Mouse (Mus musculus): ENCODE data around the gene Fzd1. TPM values are rescaled to one million over a fixed set of nuclear protein-coding genes. Genes with fewer than 3 reads are reported as not detected.

Fzd1 gene
- not detected in 2 replicates for polyA plus RNA-seq (2012)

- TF ChIP-seq GATA1 (IDR thresholded peaks at IDR 0.05; ENCODE audit: low read length): no peak
Measured at GRCm38 (mm10) chr5:4757902-4758301, at the start of gene Fzd1. Gene Fzd1 (minus strand): TSS chr5:4758035.

GRCm38 (mm10) chr5:4805228-4805627 lies 47.4 kb upstream of the Fzd1 start:
- TF ChIP-seq GATA1 (IDR thresholded peaks at IDR 0.05; ENCODE audit: low read length): no peak

GRCm38 (mm10) chr5:4803708-4804107 lies 45.9 kb upstream of the Fzd1 start:
- TF ChIP-seq GATA1 (IDR thresholded peaks at IDR 0.05; ENCODE audit: low read length): no peak

GRCm38 (mm10) chr5:4801971-4802370 lies 44.1 kb upstream of the Fzd1 start:
- TF ChIP-seq GATA1 (IDR thresholded peaks at IDR 0.05; ENCODE audit: low read length): no peak

GRCm38 (mm10) chr5:4801096-4801850 lies 43.4 kb upstream of the Fzd1 start:
- no peak for TF ChIP-seq GATA1 (IDR thresholded peaks at IDR 0.05; ENCODE audit: low read length)

GRCm38 (mm10) chr5:4791219-4791618 lies 33.4 kb upstream of the Fzd1 start:
- no peak for TF ChIP-seq GATA1 (IDR thresholded peaks at IDR 0.05; ENCODE audit: low read length)

GRCm38 (mm10) chr5:4790265-4790664 lies 32.4 kb upstream of the Fzd1 start:
- no peak for TF ChIP-seq GATA1 (IDR thresholded peaks at IDR 0.05; ENCODE audit: low read length)

GRCm38 (mm10) chr5:4788484-4788883 lies 30.6 kb upstream of the Fzd1 start:
- no peak for TF ChIP-seq GATA1 (IDR thresholded peaks at IDR 0.05; ENCODE audit: low read length)

GRCm38 (mm10) chr5:4786816-4787215 lies 29.0 kb upstream of the Fzd1 start:
- no peak for TF ChIP-seq GATA1 (IDR thresholded peaks at IDR 0.05; ENCODE audit: low read length)

GRCm38 (mm10) chr5:4778274-4778673 lies 20.4 kb upstream of the Fzd1 start:
- no peak for TF ChIP-seq GATA1 (IDR thresholded peaks at IDR 0.05; ENCODE audit: low read length)

GRCm38 (mm10) chr5:4776495-4776894 lies 18.7 kb upstream of the Fzd1 start:
- no peak for TF ChIP-seq GATA1 (IDR thresholded peaks at IDR 0.05; ENCODE audit: low read length)

GRCm38 (mm10) chr5:4773090-4773772 lies 15.4 kb upstream of the Fzd1 start:
- TF ChIP-seq GATA1 (IDR thresholded peaks at IDR 0.05; ENCODE audit: low read length): no peak

GRCm38 (mm10) chr5:4770609-4771008 lies 12.8 kb upstream of the Fzd1 start:
- TF ChIP-seq GATA1 (IDR thresholded peaks at IDR 0.05; ENCODE audit: low read length): no peak

GRCm38 (mm10) chr5:4767896-4768295 lies 10.1 kb upstream of the Fzd1 start:
- TF ChIP-seq GATA1 (IDR thresholded peaks at IDR 0.05; ENCODE audit: low read length): no peak

- TF ChIP-seq GATA1 (IDR thresholded peaks at IDR 0.05; ENCODE audit: low read length): no peak
Measured at GRCm38 (mm10) chr5:4766719-4767118, 8.9 kb upstream of the Fzd1 start.

GRCm38 (mm10) chr5:4761891-4762290 lies 4.1 kb upstream of the Fzd1 start:
- TF ChIP-seq GATA1 (IDR thresholded peaks at IDR 0.05; ENCODE audit: low read length): no peak
